Mouse (Mus musculus) intestine, embryonic 14.5 days (tissue): ENCODE results near the gene Tmem35b. TPM values are rescaled to one million over a fixed set of nuclear protein-coding genes. Genes with fewer than 3 reads are reported as not detected.

Source experiments
- ATAC-seq: fragments of 200-750 bp; cut with Nextera tagmentation; replicated peaks from 2 replicates; pipeline ENCODE4 v1.8.0; 2017; ENCODE audit warnings: low read depth, moderate number of reproducible peaks, moderate TSS enrichment, moderate library complexity; ENCODE audit not compliant: low FRiP score, low TSS enrichment
- DNase-seq: peaks from one replicate; pipeline ENCODE4 v3.0.0-alpha.2; 2018; ENCODE audit warnings: low spot score
- H3K27ac ChIP-seq: fragments of 300-500 bp; sonication (generic); 2 replicates; pipeline ENCODE4 v1.5.1; 2014; ENCODE audit warnings: low read depth, mild to moderate bottlenecking, control low read depth
- H3K27me3 ChIP-seq: fragments of 300-500 bp; sonication (generic); replicated peaks from 2 replicates; pipeline ENCODE4 v1.6.1; 2014; ENCODE audit warnings: low read length, control low read depth; ENCODE audit not compliant: control insufficient read depth, insufficient read depth
- H3K36me3 ChIP-seq: fragments of 300-500 bp; sonication (generic); 2 replicates; pipeline ENCODE4 v1.6.1; 2014; ENCODE audit warnings: low read length, control low read depth; ENCODE audit not compliant: control insufficient read depth, insufficient read depth
- H3K4me1 ChIP-seq: fragments of 300-500 bp; sonication (generic); replicated peaks from 2 replicates; pipeline ENCODE4 v1.6.1; 2014; ENCODE audit warnings: low read length, control low read depth, mixed read lengths; ENCODE audit not compliant: control insufficient read depth, insufficient read depth
- H3K4me2 ChIP-seq: fragments of 300-500 bp; sonication (generic); 2 replicates; pipeline ENCODE4 v1.6.1; 2014; ENCODE audit warnings: low read length
- H3K4me3 ChIP-seq: fragments of 300-500 bp; sonication (generic); 2 replicates; pipeline ENCODE4 v1.5.1; 2014; ENCODE audit warnings: low read depth, low read length, control low read depth, mixed read lengths
- H3K9ac ChIP-seq: fragments of 300-500 bp; sonication (generic); 2 replicates; pipeline ENCODE4 v1.6.1; 2014; ENCODE audit warnings: mild to moderate bottlenecking, low read length
- H3K9me3 ChIP-seq: fragments of 300-500 bp; sonication (generic); 2 replicates; pipeline ENCODE4 v1.6.1; 2016; ENCODE audit warnings: low read length, control low read depth; ENCODE audit not compliant: control insufficient read depth
- WGBS: fragments of 180-500 bp; shearing (Covaris S2); extraction: QIAGEN DNeasy Blood & Tissue Kit; methylation state at CpG from one replicate; pipeline ENCODE4 v1.1.7; 2014; 5-methylcytosine and 5-hydroxymethylcytosine counted together
- polyA plus RNA-seq: library from polyadenylated mRNA; unstranded; fragments of >200 nt; fragmentation: Nextera tagmentation; extraction: Ambion mirVana; gene quantifications from 2 replicates; pipeline ENCODE4 v1.2.1, GENCODE M21; 2014

Tmem35b gene
- polyA plus RNA-seq, 1 experiment from 2014 or later, result 19.2 TPM

DNA sequence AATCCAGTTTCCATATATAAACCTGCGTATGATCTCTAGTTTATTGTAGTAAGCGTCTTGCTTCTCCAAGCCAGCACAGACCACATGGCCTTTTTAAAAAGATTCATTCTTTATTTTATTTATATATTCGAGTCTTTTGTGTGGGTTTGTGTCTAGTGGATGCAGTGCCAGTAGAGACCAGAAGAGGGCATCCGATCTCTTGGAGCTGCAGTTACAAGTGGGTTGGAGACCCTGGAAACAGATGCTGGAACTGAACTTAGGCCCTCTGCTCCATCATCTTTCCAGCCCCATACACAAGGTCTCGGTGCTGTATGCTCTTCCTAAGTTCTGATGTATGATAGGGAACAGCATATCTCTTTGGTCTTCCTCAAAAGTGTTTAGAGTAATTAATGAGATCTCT, 32.3 kb downstream of the Tmem35b start:
- H3K4me3 ChIP-seq, result no peak overlapping the region
- H3K4me1 ChIP-seq, result no peaks in the 10 kb centered on the region
- H3K9ac ChIP-seq, result no peak overlapping the region
- no peak overlapping the region for H3K4me2 ChIP-seq
- 64% methylated on average over 5 of the region's 5 CpGs for WGBS
- no peaks in the 10 kb centered on the region for H3K36me3 ChIP-seq
- H3K27ac ChIP-seq, result no peak overlapping the region
- no peaks in the 10 kb centered on the region for H3K27me3 ChIP-seq
- ATAC-seq, result no peak
- DNase-seq, result no peak
- H3K9me3 ChIP-seq, result no peaks in the 10 kb centered on the region

DNA sequence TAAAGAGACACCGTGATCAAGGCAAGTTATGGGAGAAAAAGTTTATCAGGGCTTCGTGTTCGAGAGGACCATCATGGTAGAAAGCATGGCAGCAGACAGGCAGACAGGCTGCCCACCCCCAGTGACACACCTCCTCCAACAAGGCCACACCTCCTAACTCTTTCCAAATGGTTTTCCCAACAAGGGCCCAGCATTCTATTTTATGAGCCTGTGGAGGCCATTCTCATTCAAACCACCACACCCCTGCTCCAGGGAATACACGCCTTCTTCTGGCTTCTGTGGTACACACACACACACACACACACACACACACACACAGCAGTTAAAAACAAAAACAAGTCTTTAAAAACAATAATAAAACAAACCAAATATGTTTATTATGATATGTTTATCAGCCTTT, 34.3 kb downstream of the Tmem35b start:
- DNase-seq (no peak), ATAC-seq (no peak)

GRCm38 (mm10) chr4:127163926-127164325, 40.4 kb downstream of the Tmem35b start:
- H3K9ac ChIP-seq, result no peak overlapping the region
- H3K36me3 ChIP-seq, result no peaks in the 10 kb centered on the region
- peaks cover 29% of the 10 kb centered on the region for H3K27me3 ChIP-seq
- 71% methylated on average over 8 of the region's 8 CpGs for WGBS
- DNase-seq (no peak), ATAC-seq (no peak)
- H3K27ac ChIP-seq, result no peak overlapping the region
- no peaks in the 10 kb centered on the region for H3K4me1 ChIP-seq
- no peaks in the 10 kb centered on the region for H3K9me3 ChIP-seq
- H3K4me3 ChIP-seq, result no peak overlapping the region
- no peak overlapping the region for H3K4me2 ChIP-seq

More for the DNA sequence above, 34.3 kb downstream of the Tmem35b start:
- H3K4me1 ChIP-seq, result no peaks in the 10 kb centered on the region
- no peaks in the 10 kb centered on the region for H3K27me3 ChIP-seq
- 89% methylated on average over 4 of the region's 4 CpGs for WGBS
- no peak overlapping the region for H3K9ac ChIP-seq
- no peak overlapping the region for H3K27ac ChIP-seq
- no peak overlapping the region for H3K4me3 ChIP-seq
- H3K4me2 ChIP-seq, result no peak overlapping the region
- no peaks in the 10 kb centered on the region for H3K9me3 ChIP-seq
- H3K36me3 ChIP-seq, result no peaks in the 10 kb centered on the region

DNA sequence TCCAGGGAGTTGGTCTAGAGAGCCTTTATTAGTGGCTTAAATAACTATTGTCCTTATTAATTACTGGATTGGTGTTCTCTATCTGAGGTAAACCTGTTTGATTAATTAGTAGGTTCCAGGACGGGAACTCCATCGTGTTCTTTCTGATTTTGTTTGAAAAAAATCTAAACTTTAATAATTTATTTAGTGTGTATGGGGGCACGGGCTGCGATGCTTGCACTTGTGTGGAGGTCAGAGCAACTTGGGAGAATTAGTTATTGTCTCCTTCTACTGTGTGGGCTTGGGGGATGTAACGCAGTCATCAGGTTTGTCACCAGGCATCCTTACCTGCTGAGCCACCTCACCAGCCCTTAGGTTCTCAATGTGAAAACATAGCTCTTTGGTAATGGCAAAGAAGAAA, 43.6 kb downstream of the Tmem35b start:
- Histone ChIP-seq H3K9ac (no peak overlapping the region), H3K27me3 (peaks cover 54% of the 10 kb centered on the region)

GRCm38 (mm10) chr4:127167731-127168130, 44.2 kb downstream of the Tmem35b start:
- Histone ChIP-seq H3K4me3 (no peak overlapping the region), H3K4me2 (peak overlapping the region; percentile 99), H3K4me1 (no peaks in the 10 kb centered on the region; the same call in 1 of the 2 replicates), H3K9me3 (no peaks in the 10 kb centered on the region), H3K27ac (no peak overlapping the region), H3K9ac (no peak overlapping the region), H3K27me3 (peaks cover 59% of the 10 kb centered on the region), H3K36me3 (no peaks in the 10 kb centered on the region)
- no peak for DNase-seq
- 18% methylated on average over 8 of the region's 8 CpGs for WGBS
- ATAC-seq, result no peak

More for the DNA sequence above, 43.6 kb downstream of the Tmem35b start:
- DNase-seq, result no peak
- H3K4me3 ChIP-seq, result no peak overlapping the region
- H3K4me2 ChIP-seq, result no peak overlapping the region
- ATAC-seq, result no peak
- WGBS, result 68% methylated on average over 5 of the region's 5 CpGs
- H3K4me1 ChIP-seq, result no peaks in the 10 kb centered on the region; the same call in 1 of the 2 replicates
- no peaks in the 10 kb centered on the region for H3K9me3 ChIP-seq
- no peaks in the 10 kb centered on the region for H3K36me3 ChIP-seq
- no peak overlapping the region for H3K27ac ChIP-seq

GRCm38 (mm10) chr4:127168211-127168913, 44.9 kb downstream of the Tmem35b start:
- Histone ChIP-seq H3K9ac (peak overlapping the region; percentile 41), H3K27ac (no peak overlapping the region), H3K4me3 (peak overlapping the region; percentile 59), H3K27me3 (peaks cover 59% of the 10 kb centered on the region), H3K4me1 (no peaks in the 10 kb centered on the region; the same call in 1 of the 2 replicates), H3K4me2 (peak overlapping the region; percentile 99), H3K36me3 (no peaks in the 10 kb centered on the region), H3K9me3 (no peaks in the 10 kb centered on the region)
- peak; percentile 81 for DNase-seq
- WGBS, result 1% methylated on average over 39 of the region's 39 CpGs
- ATAC-seq, result peak; percentile 68

GRCm38 (mm10) chr4:127168914-127169345, 45.4 kb downstream of the Tmem35b start, which contains the start of gene Dlgap3:
Dlgap3 (plus strand) TSS chr4:127169204.
- no peaks in the 10 kb centered on the region; the same call in 1 of the 2 replicates for H3K4me1 ChIP-seq
- H3K4me2 ChIP-seq, result peak within 1 kb of the TSS; percentile 99
- under 1% methylated on average over 48 of the region's 67 CpGs for WGBS
- peaks cover 59% of the 10 kb centered on the region for H3K27me3 ChIP-seq
- H3K9ac ChIP-seq, result peak within 1 kb of the TSS; percentile 41
- DNase-seq (no peak), ATAC-seq (peak; percentile 51)
- no peaks in the 10 kb centered on the region for H3K9me3 ChIP-seq
- H3K27ac ChIP-seq, result no peak within 1 kb of the TSS
- H3K4me3 ChIP-seq, result peak within 1 kb of the TSS; percentile 59
- no peaks in the 10 kb centered on the region for H3K36me3 ChIP-seq

DNA sequence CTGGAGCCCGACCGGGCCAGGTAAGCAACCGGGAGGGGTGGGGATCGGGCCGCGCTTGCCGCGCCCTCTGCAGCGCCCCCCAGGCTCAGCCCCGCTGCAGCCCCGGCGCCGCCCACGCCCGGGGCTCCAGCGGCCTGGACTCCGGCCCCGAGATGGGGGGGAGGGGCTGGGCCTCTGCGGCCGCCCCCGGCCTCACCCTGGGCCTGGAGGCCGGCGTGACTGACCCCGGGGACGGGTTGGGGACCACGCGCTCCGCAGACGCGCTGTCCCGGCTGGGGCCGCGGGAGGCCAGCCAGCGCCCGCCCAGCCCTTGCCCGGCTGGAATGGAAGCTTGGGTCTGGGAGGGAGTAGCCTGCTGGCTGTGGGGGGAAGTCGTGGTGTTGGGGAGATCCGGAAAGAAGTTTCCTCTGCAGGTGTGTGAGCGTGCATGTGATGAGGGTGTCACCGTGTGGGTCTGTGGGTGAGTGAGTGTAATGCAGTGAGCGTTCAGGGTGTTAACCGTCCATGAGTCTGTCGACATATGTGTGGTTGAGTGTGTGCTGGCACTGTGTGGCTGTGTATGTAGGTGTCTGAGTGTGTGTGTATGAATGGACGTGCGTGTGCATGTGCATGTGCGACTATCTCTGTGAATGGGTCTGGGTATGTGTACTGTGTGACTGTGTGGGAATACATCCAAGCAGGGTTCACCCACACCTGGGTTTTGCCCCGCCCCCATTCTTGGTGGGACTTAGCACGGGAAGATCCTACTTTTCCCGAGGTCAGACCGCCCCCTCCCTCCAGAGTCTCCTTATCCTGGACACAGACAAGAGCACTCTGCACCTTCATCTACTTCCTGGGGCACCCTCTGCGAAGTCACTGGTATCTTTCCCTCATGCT, 46.1 kb downstream of the Tmem35b start:
- H3K36me3 ChIP-seq, result no peaks in the 10 kb centered on the region
- H3K4me2 ChIP-seq, result peak overlapping the region; percentile 99
- H3K27me3 ChIP-seq, result peaks cover 59% of the 10 kb centered on the region
- 3% methylated on average over 43 of the region's 51 CpGs for WGBS
- DNase-seq (peak; percentile 67), ATAC-seq (peak; percentile 63)
- H3K4me3 ChIP-seq, result peak overlapping the region; percentile 59
- H3K27ac ChIP-seq, result no peak overlapping the region
- H3K9me3 ChIP-seq, result no peaks in the 10 kb centered on the region
- no peaks in the 10 kb centered on the region; the same call in 1 of the 2 replicates for H3K4me1 ChIP-seq
- H3K9ac ChIP-seq, result peak overlapping the region; percentile 41
